Mouse (Mus musculus): ENCODE data around the gene Bbs4.
A peak's percentile ranks its signal among the peaks of the same experiment; 100 is the strongest.
"Not testable (repeated sequence)": the region's sequence is repeated elsewhere in the genome, so short reads cannot be mapped to it uniquely, and the experiment has no call there.

Bbs4 gene

DNA sequence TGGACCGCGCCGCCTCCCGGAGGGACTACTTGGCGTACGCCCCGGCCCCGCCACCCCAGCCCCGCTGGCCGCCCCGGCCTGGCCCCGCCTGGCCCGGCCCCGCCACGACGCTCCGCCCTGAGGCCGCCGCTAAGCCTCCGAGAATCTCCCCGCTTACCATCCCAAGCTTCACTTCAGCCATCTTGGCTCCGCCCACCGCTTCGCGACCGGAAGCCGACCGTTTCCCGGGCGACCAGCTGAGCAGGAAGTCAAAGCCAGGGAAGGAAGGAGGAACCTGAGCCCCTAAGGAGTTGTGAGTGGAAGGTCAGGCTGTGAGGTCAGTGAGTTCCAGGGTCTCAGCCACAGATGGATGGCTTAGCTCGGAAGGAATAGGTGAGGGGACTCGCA lies at the start of gene Bbs4:
Bbs4 (minus strand) TSS at position 256 of the 387 bp plus-strand sequence.
- peak; percentile 82 for DNase-seq (ENCODE audit: extremely low spot score, low read depth, low spot score)

DNA sequence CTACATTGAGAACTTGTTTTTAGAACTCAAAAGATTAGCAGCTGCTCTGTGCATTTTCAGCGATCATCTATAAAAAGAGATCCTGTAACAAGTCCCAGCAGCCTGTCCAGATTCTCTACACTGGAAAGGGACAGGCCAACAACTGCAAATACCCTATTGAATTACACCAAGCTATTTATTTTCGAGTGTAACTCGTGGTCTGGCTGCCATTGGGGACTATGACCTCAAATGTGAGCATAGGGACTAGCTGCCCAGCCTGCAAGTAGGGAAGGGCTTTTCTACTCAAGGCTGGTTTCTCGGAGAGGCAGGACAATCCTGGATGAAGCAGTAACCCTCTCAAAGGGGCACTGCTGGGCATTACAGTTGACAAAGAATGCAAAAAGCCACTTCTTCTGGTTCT lies 35.8 kb upstream of the Bbs4 start:
- no peak for DNase-seq (ENCODE audit: extremely low spot score, low read depth, low spot score)

DNA sequence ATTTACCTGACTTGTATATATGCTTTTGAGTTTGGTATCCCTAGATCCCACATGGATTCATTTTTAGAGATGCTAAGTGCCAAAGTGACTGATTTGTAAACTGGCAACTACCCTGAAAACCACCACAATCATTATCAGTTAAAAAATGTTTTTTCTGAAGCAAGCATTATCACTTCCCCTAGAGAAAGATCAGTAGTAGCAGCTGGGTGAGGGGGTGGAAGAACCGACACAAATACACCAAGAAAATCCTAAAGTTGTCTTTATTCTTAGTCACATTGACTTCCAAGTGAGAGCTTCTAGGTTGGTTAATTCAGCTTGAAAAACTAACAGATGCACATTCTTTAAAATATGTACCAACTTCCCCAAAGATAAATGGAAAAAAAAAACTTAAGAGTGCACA lies 35.0 kb upstream of the Bbs4 start:
- no peak for DNase-seq (ENCODE audit: extremely low spot score, low read depth, low spot score)

DNA sequence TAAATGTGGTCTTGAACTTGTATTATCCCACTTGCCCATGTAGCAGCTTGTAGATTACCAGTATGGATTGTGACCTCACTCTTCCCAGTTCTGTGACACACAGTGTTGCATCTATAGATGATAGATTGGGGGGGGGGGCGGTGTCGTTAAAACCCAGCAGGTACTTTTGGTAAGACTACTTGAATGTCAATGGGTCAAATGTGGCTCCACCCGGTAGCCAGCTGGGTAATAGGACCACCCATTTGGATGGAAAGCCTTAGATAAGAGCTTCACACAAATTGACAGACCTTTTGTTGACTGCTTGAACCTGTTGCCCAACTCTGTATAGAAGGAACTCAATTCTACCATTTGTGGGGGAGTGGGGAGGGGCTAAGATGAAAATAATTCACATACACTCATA lies 34.2 kb upstream of the Bbs4 start:
- DNase-seq (ENCODE audit: extremely low spot score, low read depth, low spot score): no peak

DNA sequence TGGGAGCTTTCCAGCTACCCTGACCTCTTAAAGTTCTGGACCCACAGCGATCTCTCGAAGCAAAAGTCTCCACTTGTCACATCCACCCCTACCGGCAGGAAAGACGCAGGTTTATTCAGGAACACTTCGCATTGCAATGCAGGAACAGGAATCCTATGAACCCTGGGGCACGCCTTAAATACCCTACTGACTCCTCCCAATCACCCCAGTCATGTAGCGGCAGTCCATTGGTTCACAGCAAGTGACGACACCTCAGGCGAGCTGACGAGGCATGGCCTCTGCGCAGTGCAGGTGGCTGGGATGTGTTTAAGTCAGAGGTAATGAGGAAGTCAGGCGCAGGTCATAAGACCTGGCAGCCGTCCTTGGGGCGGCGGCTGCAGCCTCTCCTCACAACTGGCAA lies 22.3 kb upstream of the Bbs4 start:
- DNase-seq (ENCODE audit: extremely low spot score, low read depth, low spot score): no peak

DNA sequence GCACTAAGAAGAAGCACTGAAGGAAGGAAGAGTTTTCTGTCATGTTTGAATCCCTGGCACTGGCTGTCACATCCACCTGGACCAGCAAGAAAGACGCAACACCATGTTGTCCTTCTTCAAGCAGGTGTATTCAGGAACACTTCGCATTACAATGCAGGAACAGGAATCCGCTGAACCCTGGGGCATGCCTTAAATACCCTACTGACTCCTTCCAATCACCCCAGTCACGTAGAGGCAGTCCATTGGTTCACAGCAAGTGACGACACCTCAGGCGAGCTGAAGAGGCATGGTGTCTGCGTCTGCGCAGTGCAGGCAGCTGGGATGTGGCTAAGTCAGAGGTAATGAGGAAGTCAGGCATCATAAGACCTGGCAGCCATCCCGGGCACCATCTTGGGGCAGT lies 16.3 kb upstream of the Bbs4 start:
- no peak for DNase-seq (ENCODE audit: extremely low spot score, low read depth, low spot score)

DNA sequence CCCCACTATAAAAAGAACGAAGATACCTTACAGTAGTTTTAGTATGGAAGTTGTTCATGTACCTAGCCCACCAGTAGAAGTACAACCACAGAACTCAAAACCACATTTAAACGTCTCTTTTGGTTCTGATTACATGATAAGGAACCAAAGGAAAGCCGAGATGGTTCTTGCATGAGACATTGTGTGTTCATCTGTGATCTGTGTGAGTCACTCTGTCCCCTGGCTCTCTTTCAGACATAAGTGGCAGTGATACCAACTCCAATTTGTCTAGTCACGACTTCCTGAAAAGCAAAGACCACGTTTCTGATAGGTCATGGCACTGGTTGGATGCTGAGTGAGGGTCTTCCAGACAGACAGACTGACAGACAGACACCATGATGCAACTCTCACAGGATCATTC lies 15.9 kb upstream of the Bbs4 start:
- no peak for DNase-seq (ENCODE audit: extremely low spot score, low read depth, low spot score)

DNA sequence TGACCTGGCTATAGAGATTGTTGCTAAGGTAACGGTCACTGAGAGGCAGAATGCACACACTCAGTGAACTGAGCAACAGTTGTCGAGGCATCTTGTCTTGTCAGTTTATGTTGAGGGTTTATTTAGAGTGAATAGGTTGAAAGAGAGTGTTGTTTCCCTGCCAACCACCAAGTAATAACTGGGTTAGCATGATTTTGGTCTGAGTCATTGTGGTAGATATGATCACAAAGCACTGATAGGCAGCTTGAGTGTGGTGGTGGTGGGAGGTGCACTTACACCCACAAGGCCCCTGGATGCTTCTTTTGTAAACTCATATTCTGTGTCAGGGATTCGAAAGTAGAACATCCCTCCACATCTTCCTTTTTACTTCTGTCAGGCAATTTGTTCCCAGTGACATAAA lies 7.2 kb upstream of the Bbs4 start:
- DNase-seq (ENCODE audit: extremely low spot score, low read depth, low spot score): not testable (repeated sequence)

DNA sequence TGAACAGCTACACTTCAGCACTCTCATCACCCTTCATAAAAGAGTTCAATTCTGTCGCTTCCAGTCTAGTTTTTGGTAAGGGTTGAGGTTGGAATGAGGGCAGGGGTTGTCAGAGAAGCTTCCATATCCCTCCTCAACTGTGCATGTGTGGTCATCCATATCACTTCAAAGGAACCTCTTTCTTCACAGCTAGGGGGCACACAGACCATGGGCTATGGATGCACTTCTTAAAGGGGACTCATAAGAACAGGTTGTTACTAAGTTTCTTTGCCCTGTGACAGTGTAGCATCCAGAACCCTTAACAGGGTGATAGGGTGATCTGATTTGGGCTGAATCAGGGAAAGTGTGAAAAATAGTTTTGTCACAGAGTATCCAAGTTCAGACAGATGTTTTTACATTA lies 4.7 kb upstream of the Bbs4 start:
- DNase-seq (ENCODE audit: extremely low spot score, low read depth, low spot score): not testable (repeated sequence)

DNA sequence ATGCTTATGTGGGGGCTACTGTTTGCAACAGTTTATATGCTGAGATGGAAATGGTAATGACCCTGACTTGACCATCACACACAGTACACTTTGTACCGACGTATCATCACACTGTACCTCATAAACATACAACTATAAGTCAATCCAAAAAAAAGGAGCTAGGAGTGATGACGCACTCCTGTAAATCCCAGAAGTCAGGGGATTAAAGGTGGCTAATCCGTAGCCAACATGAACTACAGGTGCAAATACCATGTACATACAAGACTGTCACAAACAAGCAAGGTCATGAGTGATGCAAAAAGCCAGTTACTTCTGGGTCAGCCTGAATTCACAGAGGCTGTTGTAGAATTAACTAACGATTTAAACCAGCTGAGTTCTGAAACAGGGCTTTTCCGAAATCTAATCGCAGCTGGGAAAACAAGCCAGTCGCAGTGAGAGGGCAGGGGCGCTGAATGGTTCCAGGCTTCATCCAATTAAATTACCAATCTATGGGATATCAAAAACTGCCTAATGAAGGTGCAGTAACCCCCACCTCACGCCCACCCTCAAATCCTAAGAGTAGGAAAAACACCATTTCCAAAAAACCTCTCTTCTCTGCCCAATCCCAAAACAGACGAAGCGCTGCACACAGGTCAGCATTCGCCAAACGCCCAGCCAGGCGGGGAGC lies 589 bp downstream of the Bbs4 start:
- peak; percentile 2 for DNase-seq (ENCODE audit: extremely low spot score, low read depth, low spot score)

DNA sequence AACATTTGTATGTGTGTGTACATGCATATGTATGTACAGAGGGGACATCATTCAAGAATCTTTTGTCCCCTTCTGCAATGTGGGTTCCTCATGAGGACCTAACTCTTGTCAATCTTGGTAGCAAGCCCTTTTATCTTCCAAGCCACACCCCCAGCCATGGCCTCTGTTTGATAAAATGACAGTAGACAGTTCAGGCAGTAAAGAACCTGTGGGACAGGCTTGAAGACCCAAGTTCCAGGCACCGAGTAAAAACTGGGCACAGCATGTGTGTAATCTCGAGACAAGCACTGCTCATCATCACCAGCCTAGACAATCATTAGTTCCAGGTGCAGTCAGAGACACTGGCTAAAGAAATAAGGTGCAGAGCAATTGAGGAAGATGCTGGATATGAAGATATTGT lies 7.1 kb downstream of the Bbs4 start:
- DNase-seq (ENCODE audit: extremely low spot score, low read depth, low spot score): no peak

DNA sequence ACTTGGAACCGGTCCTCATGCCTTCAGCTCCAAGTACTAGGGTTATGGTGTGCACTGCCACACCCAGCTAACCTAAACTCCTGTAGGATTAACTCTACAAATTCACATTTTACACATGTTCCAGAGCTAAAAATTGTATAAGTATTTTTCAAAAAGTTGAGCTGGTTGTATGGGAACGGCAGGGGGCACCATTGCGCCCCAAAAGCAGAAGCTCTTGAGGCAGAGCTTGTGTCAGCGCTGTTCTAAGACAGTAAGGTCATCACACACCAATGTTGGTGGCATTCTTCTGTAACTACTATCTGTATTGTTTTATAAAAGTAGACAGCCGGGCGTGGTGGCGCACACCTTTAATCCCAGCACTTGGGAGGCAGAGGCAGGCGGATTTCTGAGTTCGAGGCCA lies 13.3 kb downstream of the Bbs4 start:
- no peak for DNase-seq (ENCODE audit: extremely low spot score, low read depth, low spot score)

DNA sequence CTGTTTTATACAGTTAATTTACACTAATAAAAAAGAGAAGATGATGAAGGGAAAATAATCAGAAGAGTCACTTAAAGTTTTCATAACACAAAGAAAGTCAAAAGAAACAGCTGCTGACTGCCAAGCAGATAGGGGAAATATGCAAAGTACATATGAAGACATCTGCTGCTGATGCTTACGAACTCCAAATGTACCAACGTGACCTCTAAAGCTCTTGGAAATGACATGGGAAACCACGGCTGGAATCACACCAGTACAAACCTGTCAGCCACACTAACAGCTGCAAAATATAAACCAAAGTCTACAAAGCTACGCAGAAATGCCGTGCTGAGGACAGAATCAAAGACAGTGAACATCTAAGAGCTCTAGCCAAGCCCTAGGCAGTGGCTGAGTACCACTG lies 14.2 kb downstream of the Bbs4 start:
- no peak for DNase-seq (ENCODE audit: extremely low spot score, low read depth, low spot score)

DNA sequence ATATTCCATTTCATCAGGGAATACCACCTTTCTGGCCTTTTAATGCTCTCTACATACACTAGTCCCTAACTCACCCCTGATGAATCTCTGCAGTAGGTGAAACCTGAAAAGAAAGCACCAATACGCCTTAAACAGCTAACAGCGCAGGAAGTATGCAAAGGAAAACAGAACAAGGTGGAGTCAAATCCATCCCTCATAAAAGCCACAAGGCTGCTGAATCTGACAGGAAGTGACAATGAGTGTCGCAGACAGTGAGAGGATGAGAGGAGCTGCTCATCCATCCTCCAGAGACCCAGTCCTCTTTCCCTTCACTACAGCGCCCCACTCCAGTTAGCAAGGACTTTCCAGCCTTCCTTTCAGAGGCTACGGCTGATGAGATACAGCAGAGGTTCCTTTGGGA lies 14.9 kb downstream of the Bbs4 start:
- no peak for DNase-seq (ENCODE audit: extremely low spot score, low read depth, low spot score)

DNA sequence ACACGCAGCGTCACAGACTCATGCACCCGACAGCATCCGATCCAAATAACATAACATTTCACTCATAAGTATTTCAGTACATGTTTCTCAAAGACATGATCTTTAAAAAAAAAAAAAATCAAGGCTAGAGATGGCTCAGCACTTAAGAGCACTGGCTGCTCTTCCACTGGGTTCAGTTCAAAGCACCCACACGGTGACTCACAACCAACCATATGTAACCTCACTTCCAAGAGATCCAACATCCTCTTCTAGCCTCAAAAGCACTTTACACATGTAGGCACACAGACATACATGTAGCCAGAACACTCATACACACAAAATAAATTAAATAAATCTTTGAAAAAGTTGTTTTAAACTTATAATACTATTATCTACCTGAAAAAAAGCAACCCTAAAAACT lies 15.4 kb downstream of the Bbs4 start:
- DNase-seq (ENCODE audit: extremely low spot score, low read depth, low spot score): no peak

DNA sequence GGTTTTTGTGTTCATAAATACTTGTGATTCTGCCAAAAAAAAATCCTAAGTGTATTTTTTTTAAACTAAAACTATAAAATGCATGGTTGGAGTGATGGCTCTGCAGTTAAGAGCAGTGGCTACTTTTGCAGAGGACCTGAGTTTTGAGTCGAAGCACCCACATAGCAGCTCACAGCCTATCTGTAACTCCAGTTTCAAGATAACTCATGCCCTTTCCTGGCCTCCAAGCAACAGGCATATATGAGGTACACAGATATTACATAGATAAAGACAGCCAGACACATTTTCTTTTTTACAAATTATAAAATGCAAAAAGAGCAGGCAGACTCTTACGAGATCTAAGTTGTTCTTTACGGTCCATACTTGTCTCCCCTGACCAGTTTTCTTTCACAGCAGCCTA lies 16.8 kb downstream of the Bbs4 start:
- DNase-seq (ENCODE audit: extremely low spot score, low read depth, low spot score): no peak

DNA sequence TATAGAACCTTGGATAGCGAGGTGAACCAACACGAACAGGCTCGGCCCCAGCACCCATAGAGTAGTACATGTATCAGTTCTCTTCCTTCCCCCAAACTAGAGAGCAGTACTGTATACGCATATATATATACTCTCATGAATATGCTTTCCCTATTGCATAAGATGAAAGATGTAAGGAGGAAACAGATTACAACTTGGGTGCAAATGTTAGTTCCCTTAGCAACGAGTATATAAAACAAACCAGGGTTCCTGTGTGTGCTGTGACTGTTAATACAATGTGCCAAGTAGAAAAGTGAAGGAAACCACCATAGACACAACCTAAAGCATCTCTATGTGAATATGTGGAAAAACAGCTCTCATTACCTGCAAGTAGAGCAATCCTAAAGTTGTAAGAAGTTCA lies 23.3 kb downstream of the Bbs4 start:
- DNase-seq (ENCODE audit: extremely low spot score, low read depth, low spot score): no peak

DNA sequence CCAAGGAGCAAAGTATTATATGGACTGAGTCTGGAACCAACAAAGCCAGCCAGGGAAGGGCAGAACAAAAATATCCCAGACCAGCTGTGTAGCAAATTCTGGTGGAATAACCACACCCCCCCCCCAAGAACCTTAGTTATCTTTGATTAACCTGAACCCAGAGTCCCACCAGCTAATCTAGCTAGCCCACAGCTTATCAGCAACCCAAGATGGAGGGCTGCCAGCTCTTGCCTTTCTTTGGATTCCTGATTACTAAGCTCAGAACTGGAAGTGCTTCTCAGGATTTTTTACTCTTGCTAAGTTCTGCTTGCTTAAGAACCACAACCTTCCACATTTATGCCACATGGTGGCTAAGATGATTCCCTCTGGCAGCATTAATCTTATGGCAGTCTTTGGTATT lies 29.0 kb downstream of the Bbs4 start:
- DNase-seq (ENCODE audit: extremely low spot score, low read depth, low spot score): no peak

DNA sequence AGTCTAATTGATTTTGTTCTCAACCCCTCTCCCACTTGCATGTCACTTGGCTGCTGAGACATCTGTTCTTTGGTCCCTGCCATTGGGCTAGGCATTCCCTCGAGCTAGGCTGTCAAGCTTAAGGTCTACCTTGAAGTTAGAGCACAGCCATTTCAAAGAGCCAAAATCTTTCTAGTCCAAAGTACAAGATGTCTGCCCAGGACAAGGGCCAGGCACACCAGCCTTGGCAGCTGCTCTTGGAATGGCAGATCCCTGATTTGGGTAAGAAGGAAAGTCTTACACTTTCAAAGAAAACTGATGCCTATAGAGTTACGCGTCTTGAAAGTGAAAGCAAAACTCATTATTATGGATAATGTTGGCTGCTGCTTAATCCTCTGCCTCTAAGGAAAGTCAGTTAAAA lies 37.1 kb downstream of the Bbs4 start:
- DNase-seq (ENCODE audit: extremely low spot score, low read depth, low spot score): no peak

DNA sequence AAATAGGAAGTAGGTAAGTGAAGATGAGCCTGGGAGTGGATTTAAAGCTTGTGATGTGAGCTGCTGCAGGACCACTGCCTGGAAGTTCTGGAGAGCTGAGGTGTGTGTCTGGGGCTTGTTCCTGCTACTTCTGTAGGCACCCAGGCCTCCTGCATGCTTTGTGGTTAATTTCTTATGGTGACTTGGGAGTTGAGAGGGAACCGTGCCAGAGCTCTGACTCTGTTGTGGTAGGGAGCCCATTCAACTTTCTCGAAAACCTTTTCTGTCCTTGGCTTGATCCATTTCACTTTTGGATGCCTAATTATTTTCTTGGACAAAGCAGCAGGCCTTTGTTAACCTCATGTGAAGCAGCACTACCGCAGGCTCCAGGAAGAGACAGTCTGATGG lies 42.0 kb downstream of the Bbs4 start:
- DNase-seq (ENCODE audit: extremely low spot score, low read depth, low spot score): no peak

DNA sequence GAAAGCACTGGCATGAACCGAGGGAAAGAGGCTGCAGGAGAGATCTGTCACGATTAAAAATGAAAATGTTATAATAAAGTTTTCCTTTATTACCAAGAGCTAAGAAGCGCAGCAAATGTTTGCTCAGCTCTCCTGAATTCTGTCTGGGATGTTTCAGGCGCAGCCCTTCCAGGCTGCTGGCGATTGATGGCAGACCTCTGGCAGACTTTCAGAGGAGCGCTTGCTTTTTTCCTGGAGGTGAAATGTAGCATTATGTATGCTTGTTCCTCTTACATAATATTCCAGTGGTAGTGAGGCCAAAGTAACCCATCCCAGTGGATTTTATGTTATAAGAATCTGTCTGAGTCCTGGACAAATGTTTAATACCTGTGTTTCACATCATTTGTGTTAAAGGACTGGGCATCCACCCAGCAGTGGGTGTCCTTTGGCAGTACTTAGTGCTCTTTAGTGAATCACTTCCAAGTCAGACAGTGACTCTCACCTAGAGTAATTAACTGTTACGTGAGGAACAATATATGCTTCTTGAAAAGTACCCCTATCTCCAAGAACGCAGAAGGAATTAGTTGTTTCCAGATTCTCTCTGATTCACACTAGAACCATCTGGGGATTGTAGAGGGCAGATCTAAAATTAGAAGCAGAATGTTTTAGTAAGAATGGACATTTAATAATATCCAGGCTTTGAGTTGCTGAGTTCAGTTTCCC lies 42.6 kb downstream of the Bbs4 start:
- DNase-seq (ENCODE audit: extremely low spot score, low read depth, low spot score): no peak

DNA sequence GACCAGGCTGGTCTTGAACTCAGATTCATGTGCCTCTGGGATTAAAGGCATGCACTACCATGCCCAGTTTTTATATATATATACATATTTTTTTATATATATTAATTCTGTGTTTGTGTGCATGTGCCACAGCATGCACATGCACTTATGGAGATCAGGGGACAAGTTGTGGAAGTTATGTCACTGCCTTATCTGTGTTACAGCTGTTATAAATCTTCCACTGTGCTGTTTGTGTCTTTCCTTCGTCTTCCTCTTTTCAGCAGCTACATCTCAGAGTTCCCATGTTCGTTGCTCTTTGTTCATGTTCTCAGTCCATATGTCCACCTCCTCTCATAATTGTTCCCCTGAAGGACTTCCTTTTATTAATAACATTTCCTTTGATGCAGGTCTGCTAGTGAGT lies 45.4 kb downstream of the Bbs4 start:
- no peak for DNase-seq (ENCODE audit: extremely low spot score, low read depth, low spot score)

DNA sequence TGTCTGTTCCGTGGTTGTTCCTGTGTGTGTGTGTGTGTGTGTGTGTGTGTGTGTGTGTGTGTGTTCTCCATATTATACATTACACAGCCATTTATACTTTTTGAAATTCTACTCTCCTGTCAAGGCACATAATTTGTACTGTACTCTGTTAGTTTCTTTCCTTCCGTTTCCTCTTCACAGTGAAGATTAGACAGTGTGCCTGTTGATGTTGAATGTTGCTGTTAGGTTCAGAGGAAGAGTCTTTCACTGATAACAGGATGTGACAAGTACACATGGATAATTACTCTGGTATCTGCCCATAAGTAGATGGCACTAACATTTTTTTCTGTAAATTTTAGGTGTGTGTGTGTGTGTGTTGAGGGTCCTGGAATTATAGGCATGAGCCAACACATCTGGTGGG lies 56.9 kb downstream of the Bbs4 start:
- no peak for DNase-seq (ENCODE audit: extremely low spot score, low read depth, low spot score)
